Mouse (Mus musculus) heart, adult 18-20 months (tissue): ENCODE results near the gene Atg13. TPM values are rescaled to one million over a fixed set of nuclear protein-coding genes. Genes with fewer than 3 reads are reported as not detected.

Experiments
- DNase-seq, 2 experiments: peaks; one replicate each; pipeline ENCODE4 v3.0.0; 2021 to 2022; ENCODE audit warnings: mixed read lengths in 1 of 2
- total RNA-seq, 2 experiments: library from RNA; stranded (reverse); gene quantifications; 2 replicates each; pipeline ENCODE4 v1.2.3; 2021

Atg13 gene
- total RNA-seq, 2 experiments from 2014 or later = 49.7 to 53.9 TPM

GRCm38 (mm10) chr2:91649152-91649551 lies 61.2 kb downstream of the Atg13 start:
- no peak for DNase-seq

- peak; percentile 29 to 72 for DNase-seq
Measured at GRCm38 (mm10) chr2:91646733-91647132, 63.6 kb downstream of the Atg13 start.

- no peak for DNase-seq
Measured at GRCm38 (mm10) chr2:91645811-91646210, 64.6 kb downstream of the Atg13 start.

GRCm38 (mm10) chr2:91645354-91645753 lies 65.0 kb downstream of the Atg13 start:
- DNase-seq = no peak

- no peak for DNase-seq
Measured at GRCm38 (mm10) chr2:91644021-91644420, 66.4 kb downstream of the Atg13 start.

- no peak for DNase-seq
Measured at GRCm38 (mm10) chr2:91642825-91643415, 67.5 kb downstream of the Atg13 start.

- no peak for DNase-seq
Measured at GRCm38 (mm10) chr2:91638931-91639330, 71.4 kb downstream of the Atg13 start.

- DNase-seq = no peak
Measured at GRCm38 (mm10) chr2:91636727-91637338, 73.5 kb downstream of the Atg13 start.

- DNase-seq = no peak
Measured at GRCm38 (mm10) chr2:91636229-91636628, 74.1 kb downstream of the Atg13 start, which contains the start of gene F2. F2 (minus strand) TSS chr2:91636414.

GRCm38 (mm10) chr2:91635486-91635885 lies 74.9 kb downstream of the Atg13 start:
- DNase-seq = no peak

GRCm38 (mm10) chr2:91634841-91635240 lies 75.5 kb downstream of the Atg13 start:
- DNase-seq = no peak

GRCm38 (mm10) chr2:91633334-91633977 lies 76.9 kb downstream of the Atg13 start:
- DNase-seq = no peak

- no peak for DNase-seq
Measured at GRCm38 (mm10) chr2:91632316-91632715, 78.1 kb downstream of the Atg13 start.

GRCm38 (mm10) chr2:91631826-91632225 lies 78.5 kb downstream of the Atg13 start:
- DNase-seq = no peak

- no peak for DNase-seq
Measured at GRCm38 (mm10) chr2:91630384-91630783, 80.0 kb downstream of the Atg13 start.

GRCm38 (mm10) chr2:91629682-91630081 lies 80.7 kb downstream of the Atg13 start:
- no peak for DNase-seq

GRCm38 (mm10) chr2:91628171-91628570 lies 82.2 kb downstream of the Atg13 start:
- no peak for DNase-seq

GRCm38 (mm10) chr2:91627486-91627885 lies 82.9 kb downstream of the Atg13 start:
- DNase-seq = no peak

Other genes starting within 250 kb of the Atg13 start
- 10 to 100 TPM; 49.1 to 50.4 TPM for gene Ckap5, start 183.8 kb downstream of the Atg13 start, total RNA-seq
- not detected for gene F2, start 74.2 kb downstream of the Atg13 start, total RNA-seq
- 1 to 10 TPM; 3.6 to 4.6 TPM for gene Zfp408, start 60.8 kb downstream of the Atg13 start, total RNA-seq
- 10 to 100 TPM; 22.1 to 26.5 TPM for gene Arhgap1, start 60.7 kb downstream of the Atg13 start, total RNA-seq
- 1 to 10 TPM; 8.0 to 8.4 TPM for gene Harbi1, start 276 bp upstream of the Atg13 start, total RNA-seq
- 10 to 100 TPM; 14.5 to 16.6 TPM for gene Ambra1, start 19.6 kb upstream of the Atg13 start, total RNA-seq
- gene Chrm4, start 216.7 kb upstream of the Atg13 start, total RNA-seq = not detected
- 1 to 10 TPM; 2.3 to 2.9 TPM for gene Mdk, start 221.7 kb upstream of the Atg13 start, total RNA-seq
- gene Gm9821, start 235.1 kb upstream of the Atg13 start, total RNA-seq = not detected